Mouse (Mus musculus): ENCODE results near the gene Crim1.

The Crim1 gene

DNA sequence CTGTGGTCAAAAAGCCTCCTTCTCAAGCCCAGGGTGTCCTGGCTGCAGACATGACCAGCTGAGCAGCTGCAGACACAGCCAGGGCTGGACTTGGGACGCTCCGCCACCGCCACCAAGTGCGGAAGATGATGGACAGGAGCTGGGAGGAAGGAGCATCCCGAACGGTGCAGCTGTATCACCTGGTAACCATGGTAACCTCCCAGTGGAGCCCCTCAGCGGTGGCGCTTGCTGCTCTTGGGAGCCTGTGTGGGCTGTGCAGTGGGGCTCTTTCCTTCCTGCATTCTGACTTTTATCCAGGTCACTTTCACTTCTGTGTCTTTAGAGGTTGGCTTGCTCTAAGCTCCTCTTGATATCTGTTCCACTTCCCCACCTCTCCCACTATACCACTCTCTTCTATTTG lies 54.2 kb downstream of the Crim1 start:
- DNase-seq: no peak

DNA sequence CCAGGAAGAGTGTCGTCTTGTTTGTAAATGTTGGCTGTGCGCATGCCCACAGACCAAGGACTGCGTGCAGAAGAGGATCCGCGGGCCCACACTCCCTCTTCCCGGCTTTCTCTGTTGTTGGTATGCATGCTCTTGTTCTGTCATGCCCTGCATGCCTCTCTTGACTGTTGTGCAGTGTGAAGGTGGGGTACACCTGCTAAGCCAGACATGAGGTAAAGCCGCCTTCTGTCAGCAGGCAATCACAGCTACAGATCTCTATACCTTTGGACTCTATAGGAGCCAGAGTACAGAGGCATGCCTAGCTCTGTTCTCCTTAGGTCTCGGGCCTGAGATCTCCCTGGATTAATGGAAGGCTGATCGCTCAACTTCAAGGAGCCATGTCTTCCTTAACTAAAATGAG lies 55.7 kb downstream of the Crim1 start:
- DNase-seq: no peak

DNA sequence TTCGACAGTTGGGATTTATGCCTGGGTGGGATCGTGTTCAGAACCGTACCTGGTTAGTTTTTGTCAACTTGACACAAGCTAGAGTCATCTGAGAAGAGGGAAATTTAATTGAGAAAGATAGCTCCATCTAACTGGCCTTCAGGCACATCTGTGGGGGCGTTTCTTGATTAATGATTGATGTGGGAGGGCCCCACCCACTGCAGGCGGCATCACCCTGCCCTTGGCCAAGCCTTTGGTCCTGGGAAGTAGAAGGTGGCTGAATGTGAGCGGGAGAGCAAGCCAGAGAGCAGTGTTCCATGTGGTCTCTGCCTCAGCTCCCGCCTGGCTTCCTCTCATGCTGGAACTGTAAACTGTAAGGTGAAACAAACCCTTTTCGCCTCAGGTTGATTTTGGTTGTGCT lies 56.5 kb downstream of the Crim1 start:
- no peak for DNase-seq

GRCm38 (mm10) chr17:78261684-78262083 lies 61.6 kb downstream of the Crim1 start:
- DNase-seq: no peak

DNA sequence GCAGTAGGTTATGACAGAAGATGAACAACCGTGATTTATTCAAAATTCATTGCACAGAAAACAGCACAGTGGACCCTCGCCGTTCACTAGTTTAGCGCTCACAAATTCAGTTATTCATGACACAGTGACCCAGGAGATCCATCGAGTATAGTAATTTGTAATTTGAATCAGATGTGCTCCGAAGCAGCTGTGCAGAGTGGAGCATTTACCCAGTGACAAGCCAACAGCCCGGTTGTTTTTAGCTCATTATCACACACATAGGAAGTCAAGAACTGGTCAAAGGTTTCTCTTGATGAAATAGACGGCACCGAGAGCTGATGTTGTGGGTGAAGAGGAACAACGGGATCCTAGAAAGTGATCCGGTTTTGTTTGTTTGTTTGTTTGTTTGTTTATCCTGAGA lies 64.1 kb downstream of the Crim1 start:
- DNase-seq: no peak

DNA sequence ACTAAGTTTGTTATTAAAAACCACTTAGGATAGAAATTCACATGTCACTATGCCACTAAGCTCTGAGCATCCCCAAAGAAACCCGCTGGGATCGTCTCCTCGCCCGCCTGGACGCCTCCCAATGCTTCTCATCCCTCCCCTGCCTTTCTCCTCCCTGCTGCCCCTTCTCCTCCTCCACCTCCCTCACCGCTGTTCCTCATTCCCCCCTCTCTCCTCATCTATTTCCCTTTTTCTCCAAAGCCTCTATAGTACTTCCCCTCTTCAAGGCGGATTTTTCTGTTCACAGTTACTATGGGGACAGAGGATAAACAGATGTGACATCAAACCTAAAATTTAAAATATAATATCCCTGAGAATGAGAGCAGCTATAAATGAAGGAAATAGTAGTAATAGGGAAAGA lies 65.1 kb downstream of the Crim1 start:
- DNase-seq: no peak

- no peak for DNase-seq
These were observed 66.2 kb downstream of the Crim1 start for GRCm38 (mm10) chr17:78266271-78266670.

DNA sequence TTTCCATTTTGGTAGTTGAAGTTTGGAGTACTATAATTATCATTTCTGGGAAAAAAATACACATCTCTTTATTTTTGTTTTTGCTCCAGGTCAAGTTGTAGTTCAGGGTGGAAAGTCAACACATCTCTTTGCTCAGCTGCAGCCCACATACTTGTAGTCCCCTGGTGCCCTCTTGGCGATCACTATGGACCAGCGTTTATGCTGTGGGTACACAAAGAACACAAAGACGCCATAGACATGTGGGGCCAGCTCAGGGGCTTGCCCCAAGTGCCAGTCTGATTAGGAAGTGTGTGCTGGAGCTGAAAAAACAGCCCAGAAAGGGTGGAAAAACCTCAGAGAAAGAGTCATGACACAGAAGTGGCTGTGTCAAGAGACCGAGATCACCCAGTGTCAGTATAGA lies 68.5 kb downstream of the Crim1 start:
- no peak for DNase-seq

DNA sequence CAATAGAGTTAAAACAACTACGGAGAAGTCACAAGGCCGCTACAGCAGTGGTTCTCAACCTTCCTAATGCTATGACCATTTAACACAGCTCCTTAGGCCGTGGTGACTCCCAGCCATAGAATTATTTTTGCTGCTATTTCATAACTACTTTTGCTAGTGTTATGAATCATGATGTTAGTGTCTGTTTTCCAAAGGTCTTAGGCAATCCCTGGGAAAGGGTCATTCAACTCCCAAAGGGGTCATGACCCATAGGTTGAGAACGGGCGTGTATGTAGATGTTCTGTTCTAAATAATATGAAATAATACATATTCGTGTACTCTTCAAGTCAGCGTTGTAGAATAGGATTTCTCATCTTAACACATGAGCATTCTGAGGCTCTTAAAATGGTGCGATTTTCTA lies 69.3 kb downstream of the Crim1 start:
- DNase-seq: no peak

DNA sequence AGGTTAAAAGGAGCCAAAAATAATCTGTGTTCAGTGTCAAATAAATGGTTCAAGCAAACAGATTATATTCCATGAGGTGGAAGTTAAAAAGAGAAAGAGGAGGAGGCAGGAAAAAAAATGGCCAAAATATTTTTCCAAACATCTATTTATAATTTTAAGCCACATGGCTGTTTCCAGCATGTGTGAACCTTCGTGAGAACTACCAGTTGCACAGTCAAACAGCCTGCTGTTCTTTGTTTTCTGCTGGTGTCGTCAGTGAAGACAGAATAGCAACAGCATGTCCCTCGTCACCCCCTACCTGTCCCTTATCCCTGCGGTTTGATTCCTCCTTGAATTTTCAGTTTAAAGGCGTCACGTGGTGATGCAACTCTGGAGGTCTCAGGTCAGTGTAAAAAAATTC lies 70.0 kb downstream of the Crim1 start:
- DNase-seq: no peak

GRCm38 (mm10) chr17:78271731-78272130 lies 71.7 kb downstream of the Crim1 start:
- DNase-seq: peak; percentile 45

- no peak for DNase-seq
These were observed 72.1 kb downstream of the Crim1 start for GRCm38 (mm10) chr17:78272142-78272541.

- DNase-seq: peak; percentile 78
These were observed 72.8 kb downstream of the Crim1 start for GRCm38 (mm10) chr17:78272713-78273483.

- DNase-seq: no peak
These were observed 73.8 kb downstream of the Crim1 start for GRCm38 (mm10) chr17:78273875-78274274.

GRCm38 (mm10) chr17:78274609-78275506 lies 74.8 kb downstream of the Crim1 start:
- DNase-seq: peak; percentile 28

GRCm38 (mm10) chr17:78275507-78275813 lies 75.4 kb downstream of the Crim1 start:
- DNase-seq: no peak

DNA sequence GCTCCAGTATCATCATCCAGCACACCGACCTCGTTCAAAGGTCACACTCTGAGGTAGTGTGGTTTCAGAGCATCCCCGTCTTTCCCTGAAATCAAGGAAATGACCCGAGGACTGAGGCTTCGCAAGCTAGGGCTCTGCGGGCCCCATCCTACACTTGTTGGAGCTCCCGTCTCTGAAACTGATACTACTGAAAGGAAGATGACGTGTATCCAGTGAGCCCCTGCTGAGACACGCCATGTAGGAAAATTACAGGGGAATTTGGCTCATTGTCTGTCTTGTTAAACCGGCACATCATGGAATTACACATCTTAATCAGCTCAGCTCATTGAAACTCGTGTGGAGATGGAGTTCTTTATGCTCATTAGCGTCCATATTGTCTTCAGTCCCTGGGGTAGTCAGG lies 79.1 kb downstream of the Crim1 start:
- peak; percentile 78 for DNase-seq

GRCm38 (mm10) chr17:78280991-78281712 lies 81.1 kb downstream of the Crim1 start:
- DNase-seq: peak; percentile 62

DNA sequence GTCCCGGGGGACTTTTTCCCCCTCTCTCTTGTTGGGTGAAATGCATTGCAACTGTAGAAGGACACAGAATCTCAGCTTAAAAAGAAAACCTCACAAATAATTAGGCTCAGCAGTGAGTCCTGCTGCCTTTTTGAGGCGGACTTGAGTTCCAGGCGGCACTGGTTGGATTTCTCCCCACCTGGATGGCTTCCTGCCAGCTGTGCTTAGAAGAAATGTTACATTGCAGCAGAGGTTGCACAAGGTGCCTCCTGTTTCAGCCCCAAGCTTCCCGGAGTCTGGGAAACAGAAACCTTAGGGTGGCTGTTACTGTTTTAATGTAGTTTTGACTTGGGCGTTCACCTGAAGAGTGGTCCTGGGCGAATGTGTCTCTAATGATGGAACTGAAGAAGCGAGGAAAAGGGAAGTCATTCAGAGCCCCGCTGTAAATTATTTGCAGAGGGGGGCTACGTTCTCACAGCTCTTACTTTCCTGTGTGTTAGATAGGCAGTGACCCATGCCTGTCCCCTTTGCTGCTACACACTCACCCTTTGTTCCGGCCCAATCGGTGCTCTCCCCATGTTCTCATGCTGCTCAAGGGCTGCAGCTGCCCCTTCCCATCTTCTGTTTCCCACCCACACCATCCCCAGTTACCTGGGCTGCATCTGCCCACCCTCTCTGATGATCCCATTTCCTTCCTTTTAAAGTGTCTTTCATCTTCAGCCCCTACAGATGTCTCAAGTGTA lies 83.4 kb downstream of the Crim1 start:
- peak; percentile 35 for DNase-seq

- DNase-seq: no peak
These were observed 86.0 kb downstream of the Crim1 start for GRCm38 (mm10) chr17:78286021-78286420.

- DNase-seq: no peak
These were observed 87.3 kb downstream of the Crim1 start for GRCm38 (mm10) chr17:78287391-78287790.

DNA sequence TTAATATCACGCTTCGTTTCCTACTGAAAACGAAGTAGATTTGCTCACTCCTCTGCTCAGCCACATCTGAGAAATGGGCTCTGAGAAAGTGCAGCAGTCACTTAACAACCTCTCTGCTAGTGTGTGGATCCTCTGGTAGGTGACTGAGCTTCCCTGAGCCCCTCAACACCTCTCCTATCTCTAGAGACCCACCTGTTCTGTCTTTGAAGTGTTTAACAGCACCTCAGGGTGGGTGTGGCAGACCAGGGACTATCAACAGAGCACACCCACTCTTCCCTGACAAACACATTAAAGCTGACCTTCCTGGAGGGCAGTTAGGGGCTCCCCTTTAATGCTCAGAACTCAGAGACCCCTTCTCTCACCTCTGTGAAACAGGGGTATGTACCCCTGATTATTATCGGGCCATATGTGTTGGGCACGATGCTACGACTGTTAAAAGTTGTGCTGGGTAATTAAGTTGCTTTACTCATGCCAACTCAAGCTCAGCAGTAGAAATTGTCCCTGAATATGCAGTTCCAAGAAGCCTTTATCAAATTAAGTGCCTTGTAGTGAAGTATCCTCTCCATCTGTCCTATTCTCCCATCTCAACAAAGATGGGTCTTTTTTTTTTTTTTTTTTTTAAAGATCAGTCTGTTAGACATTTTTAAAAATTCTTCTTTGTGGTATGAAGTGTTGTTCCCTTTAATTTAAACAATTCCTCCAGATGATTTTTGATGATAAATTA lies 90.3 kb downstream of the Crim1 start:
- no peak for DNase-seq
